Mouse (Mus musculus) cerebellum, adult 2 months (tissue): ENCODE results near the gene Slc27a1. TPM values are rescaled to one million over a fixed set of nuclear protein-coding genes. Genes with fewer than 3 reads are reported as not detected.

ENCODE experiments used
- DNase-seq, 2 experiments: peaks; one replicate each; pipeline ENCODE4 v3.0.0; 2021
- H3K27ac ChIP-seq: fragments of 200-500 bp; 2 replicates; pipeline ENCODE4 v1.5.1; 2012; ENCODE audit warnings: low read length, control low read depth, inconsistent platforms; ENCODE audit not compliant: insufficient read depth
- H3K27me3 ChIP-seq: fragments of 200-500 bp; 2 replicates; pipeline ENCODE4 v1.6.1; 2012; ENCODE audit warnings: inconsistent platforms, mild to moderate bottlenecking, low read length, moderate library complexity; ENCODE audit not compliant: control insufficient read depth, insufficient read depth
- H3K4me1 ChIP-seq: fragments of 200-500 bp; 2 replicates; pipeline ENCODE4 v1.6.1; 2011; ENCODE audit warnings: low read length; ENCODE audit not compliant: control insufficient read depth, insufficient read depth
- H3K4me3 ChIP-seq: fragments of 200-500 bp; replicated peaks from 2 replicates; pipeline ENCODE3; 2011; ENCODE audit warnings: mild to moderate bottlenecking, low read depth, low read length, control low read depth; ENCODE audit not compliant: insufficient read depth
- CTCF ChIP-seq: fragments of 200-500 bp; IDR thresholded peaks from 2 replicates; pipeline ENCODE4 v1.5.1; 2011; ENCODE audit warnings: low read depth, mild to moderate bottlenecking, control low read depth, low read length, moderate library complexity, borderline replicate concordance; ENCODE audit not compliant: insufficient read depth
- POLR2A ChIP-seq: fragments of 200-500 bp; IDR thresholded peaks from 2 replicates; pipeline ENCODE4 v1.6.1; 2011; ENCODE audit warnings: low read length, control low read depth, borderline replicate concordance; ENCODE audit not compliant: insufficient read depth
- WGBS: fragments of 180-500 bp; shearing (Covaris S2); methylation state at CpG from one replicate; pipeline ENCODE4 v1.1.7; 2018; 5-methylcytosine and 5-hydroxymethylcytosine counted together
- polyA plus RNA-seq: library from polyadenylated mRNA; depleted of rRNA; stranded (reverse); fragments of >200 nt; gene quantifications from 2 replicates; pipeline ENCODE4 v1.2.3, GENCODE M21; 2012

Slc27a1 gene
- polyA plus RNA-seq, 1 experiment: 142 TPM

GRCm38 (mm10) chr8:71577856-71578387 lies 9.2 kb downstream of the Slc27a1 start:
- peaks cover 17% of the 10 kb centered on the region for H3K4me1 ChIP-seq
- H3K4me3 ChIP-seq: no peak overlapping the region
- H3K27ac ChIP-seq: no peak overlapping the region
- no peaks in the 10 kb centered on the region for H3K27me3 ChIP-seq
- WGBS: 12% methylated on average over 4 of the region's 4 CpGs
- peak in 1 of 2 experiments; percentile 45 for DNase-seq
- TF ChIP-seq POLR2A: no peak
- TF ChIP-seq CTCF: no peak

- H3K27me3 ChIP-seq: no peaks in the 10 kb centered on the region
- H3K4me1 ChIP-seq: peaks cover 17% of the 10 kb centered on the region
- no peak overlapping the region for H3K4me3 ChIP-seq
- no peak for TF ChIP-seq POLR2A
- no peak for TF ChIP-seq CTCF
- WGBS: 62% methylated on average over 1 of the region's 1 CpGs
- no peak overlapping the region for H3K27ac ChIP-seq
- DNase-seq: no peak
Observed at GRCm38 (mm10) chr8:71579009-71579408, 10.3 kb downstream of the Slc27a1 start.

- peak in 1 of 2 experiments; percentile 38 for DNase-seq
- Histone ChIP-seq H3K4me3 (no peak overlapping the region), H3K27ac (no peak overlapping the region), H3K4me1 (peaks cover 13% of the 10 kb centered on the region), H3K27me3 (no peaks in the 10 kb centered on the region)
- WGBS: 25% methylated on average over 14 of the region's 14 CpGs
- no peak for TF ChIP-seq CTCF
- no peak for TF ChIP-seq POLR2A
Observed at GRCm38 (mm10) chr8:71579476-71579875, 10.8 kb downstream of the Slc27a1 start.

GRCm38 (mm10) chr8:71580201-71580600 lies 11.5 kb downstream of the Slc27a1 start:
- 50% methylated on average over 9 of the region's 9 CpGs for WGBS
- H3K27ac ChIP-seq: no peak overlapping the region
- H3K4me1 ChIP-seq: peaks cover 11% of the 10 kb centered on the region
- no peak overlapping the region for H3K4me3 ChIP-seq
- H3K27me3 ChIP-seq: no peaks in the 10 kb centered on the region
- no peak for DNase-seq
- TF ChIP-seq CTCF (no peak), POLR2A (no peak)

- Histone ChIP-seq H3K4me1 (peaks cover 3% of the 10 kb centered on the region; the same call in 1 of the 2 replicates), H3K27ac (no peak overlapping the region), H3K4me3 (no peak overlapping the region), H3K27me3 (no peaks in the 10 kb centered on the region)
- DNase-seq: peak in 1 of 2 experiments; percentile 37
- 61% methylated on average over 2 of the region's 2 CpGs for WGBS
- TF ChIP-seq POLR2A (no peak), CTCF (peak; percentile 54; the same call in 1 of the 2 replicates)
Observed at GRCm38 (mm10) chr8:71586891-71587290, 18.2 kb downstream of the Slc27a1 start.

- TF ChIP-seq CTCF (no peak), POLR2A (no peak)
- 71% methylated on average over 3 of the region's 3 CpGs for WGBS
- Histone ChIP-seq H3K27ac (no peak overlapping the region), H3K27me3 (no peaks in the 10 kb centered on the region), H3K4me1 (peaks cover 8% of the 10 kb centered on the region; the same call in 1 of the 2 replicates), H3K4me3 (no peak overlapping the region)
- DNase-seq: no peak
Observed at GRCm38 (mm10) chr8:71588762-71589161, 20.1 kb downstream of the Slc27a1 start.

GRCm38 (mm10) chr8:71591017-71591416 lies 22.3 kb downstream of the Slc27a1 start:
- Histone ChIP-seq H3K4me3 (peak overlapping the region; percentile 71), H3K27ac (no peak overlapping the region), H3K4me1 (peaks cover 12% of the 10 kb centered on the region), H3K27me3 (no peaks in the 10 kb centered on the region)
- no peak for DNase-seq
- TF ChIP-seq POLR2A (no peak), CTCF (no peak)
- 17% methylated on average over 5 of the region's 5 CpGs for WGBS
